Mouse (Mus musculus) lung, postnatal 0 days (tissue): Measurements from ENCODE around the gene Maats1. TPM values are rescaled to one million over a fixed set of nuclear protein-coding genes. Genes with fewer than 3 reads are reported as not detected.

Source experiments
- ATAC-seq: fragments of 200-750 bp; cut with Nextera tagmentation; 2 replicates; pipeline ENCODE4 v1.8.0; 2017; ENCODE audit warnings: moderate library complexity
- DNase-seq: peaks from one replicate; pipeline ENCODE4 v3.0.0-alpha.2; 2016; ENCODE audit warnings: low spot score
- H3K27ac ChIP-seq: fragments of 300-500 bp; sonication (generic); 2 replicates; pipeline ENCODE4 v1.5.1; 2014; ENCODE audit warnings: antibody characterized with exemption, mild to moderate bottlenecking, low read length, mixed read lengths
- H3K27me3 ChIP-seq: fragments of 300-500 bp; sonication (generic); replicated peaks from 2 replicates; pipeline ENCODE4 v1.6.1; 2014; ENCODE audit warnings: low read length, mixed read lengths; ENCODE audit not compliant: insufficient read depth
- H3K36me3 ChIP-seq: fragments of 300-500 bp; sonication (generic); 2 replicates; pipeline ENCODE4 v1.6.1; 2014; ENCODE audit warnings: low read length, mixed read lengths; ENCODE audit not compliant: insufficient read depth
- H3K4me1 ChIP-seq: fragments of 300-500 bp; sonication (generic); 2 replicates; pipeline ENCODE4 v1.6.1; 2014; ENCODE audit warnings: antibody characterized with exemption, low read depth, low read length, mixed read lengths; ENCODE audit not compliant: insufficient read depth
- H3K4me2 ChIP-seq: fragments of 300-500 bp; sonication (generic); replicated peaks from 2 replicates; pipeline ENCODE4 v1.6.1; 2014; ENCODE audit warnings: low read depth, mild to moderate bottlenecking, low read length, moderate library complexity, mixed read lengths
- H3K4me3 ChIP-seq: fragments of 300-500 bp; sonication (generic); 2 replicates; pipeline ENCODE4 v1.5.1; 2014; ENCODE audit warnings: low read depth, low read length
- H3K9ac ChIP-seq: fragments of 300-500 bp; sonication (generic); replicated peaks from 2 replicates; pipeline ENCODE4 v1.6.1; 2014; ENCODE audit warnings: low read depth, mild to moderate bottlenecking
- H3K9me3 ChIP-seq: fragments of 300-500 bp; sonication (generic); 2 replicates; pipeline ENCODE4 v1.6.1; 2016; ENCODE audit warnings: low read length, mixed read lengths
- CTCF ChIP-seq: IDR thresholded peaks from 2 replicates; pipeline ENCODE4 v1.5.1; 2016; ENCODE audit warnings: antibody characterized with exemption, mild to moderate bottlenecking
- EP300 ChIP-seq: IDR thresholded peaks from 2 replicates; pipeline ENCODE4 v1.6.1; 2016; ENCODE audit warnings: antibody characterized with exemption, mild to moderate bottlenecking, control low read depth
- WGBS: fragments of 180-500 bp; shearing (Covaris S2); extraction: QIAGEN DNeasy Blood & Tissue Kit; methylation state at CpG from one replicate; pipeline ENCODE4 v1.1.7; 2014; 5-methylcytosine and 5-hydroxymethylcytosine counted together
- polyA plus RNA-seq: library from polyadenylated mRNA; unstranded; fragments of >200 nt; fragmentation: Nextera tagmentation; extraction: Ambion mirVana; gene quantifications from 2 replicates; pipeline ENCODE4 v1.2.1, GENCODE M21; 2015

Maats1 gene
- polyA plus RNA-seq, 1 experiment from 2014 or later = 2.6 TPM

- H3K4me1 ChIP-seq = no peaks in the 10 kb centered on the region
- no peak overlapping the region for H3K27ac ChIP-seq
- 57% methylated on average over 10 of the region's 10 CpGs for WGBS
- H3K9me3 ChIP-seq = no peaks in the 10 kb centered on the region
- no peak for DNase-seq
- ATAC-seq = no peak
- TF ChIP-seq CTCF (no peak), EP300 (no peak)
- H3K4me2 ChIP-seq = no peak overlapping the region
- H3K36me3 ChIP-seq = no peaks in the 10 kb centered on the region
- H3K4me3 ChIP-seq = no peak overlapping the region
- H3K27me3 ChIP-seq = no peaks in the 10 kb centered on the region
- no peak overlapping the region for H3K9ac ChIP-seq
These were observed 26.4 kb upstream of the Maats1 start for GRCm38 (mm10) chr16:38368336-38368735.

GRCm38 (mm10) chr16:38366231-38366630 is 24.3 kb upstream of the Maats1 start:
- no peak for ATAC-seq
- no peaks in the 10 kb centered on the region for H3K36me3 ChIP-seq
- DNase-seq = no peak
- H3K4me1 ChIP-seq = peaks cover 13% of the 10 kb centered on the region; the same call in 1 of the 2 replicates
- no peaks in the 10 kb centered on the region for H3K9me3 ChIP-seq
- no peaks in the 10 kb centered on the region for H3K27me3 ChIP-seq
- no peak overlapping the region for H3K4me2 ChIP-seq
- no peak overlapping the region for H3K27ac ChIP-seq
- 76% methylated on average over 4 of the region's 4 CpGs for WGBS
- H3K4me3 ChIP-seq = no peak overlapping the region
- no peak overlapping the region for H3K9ac ChIP-seq
- TF ChIP-seq EP300 (no peak), CTCF (no peak)

DNA sequence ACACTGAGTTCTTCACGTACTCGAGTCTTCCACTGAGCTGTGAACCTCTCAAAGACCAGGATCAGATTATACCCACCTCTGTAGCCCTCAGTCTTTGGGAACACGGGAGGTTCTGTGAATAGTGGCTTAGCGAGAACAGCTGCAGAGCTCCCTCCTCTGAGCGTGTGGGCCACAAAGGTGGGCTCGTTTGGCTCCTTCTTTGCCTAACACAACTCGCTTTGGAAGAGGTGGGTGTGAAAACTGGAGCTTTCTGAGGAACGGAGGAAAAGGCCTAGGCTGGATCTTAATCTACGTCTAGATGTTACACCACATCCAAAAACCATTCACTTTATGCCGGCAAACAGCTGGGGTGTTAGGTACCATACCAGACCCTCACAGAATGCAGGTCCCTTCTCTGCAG is 23.4 kb upstream of the Maats1 start:
- Histone ChIP-seq H3K9ac (no peak overlapping the region), H3K27me3 (no peaks in the 10 kb centered on the region), H3K27ac (no peak overlapping the region), H3K4me2 (no peak overlapping the region), H3K9me3 (no peaks in the 10 kb centered on the region), H3K4me1 (peaks cover 13% of the 10 kb centered on the region; the same call in 1 of the 2 replicates), H3K36me3 (no peaks in the 10 kb centered on the region), H3K4me3 (no peak overlapping the region)
- TF ChIP-seq CTCF (no peak), EP300 (no peak)
- no peak for ATAC-seq
- 87% methylated on average over 10 of the region's 10 CpGs for WGBS
- no peak for DNase-seq

DNA sequence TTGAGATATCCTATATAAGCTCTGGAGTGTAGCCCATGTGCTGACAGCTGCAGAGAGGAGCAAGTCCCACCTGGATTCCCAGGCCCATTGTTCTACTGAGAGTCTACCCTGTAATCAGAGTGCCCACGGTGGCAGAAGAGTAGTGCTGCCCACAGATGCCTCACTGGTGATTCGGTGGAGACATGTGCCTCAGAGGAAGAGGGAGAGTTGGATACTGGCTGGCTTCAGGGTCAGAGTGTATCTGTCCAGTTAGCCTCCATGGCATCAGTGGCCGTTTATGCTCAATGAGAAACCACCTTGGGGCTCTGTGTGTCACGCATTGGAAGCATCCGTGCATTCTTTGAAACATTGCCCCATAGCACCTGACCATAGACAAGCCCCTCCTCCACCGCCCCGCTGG is 21.7 kb upstream of the Maats1 start:
- H3K4me3 ChIP-seq = no peak overlapping the region
- no peak overlapping the region for H3K4me2 ChIP-seq
- no peaks in the 10 kb centered on the region for H3K9me3 ChIP-seq
- no peak overlapping the region for H3K27ac ChIP-seq
- no peak for TF ChIP-seq CTCF
- TF ChIP-seq EP300 = no peak
- no peaks in the 10 kb centered on the region for H3K27me3 ChIP-seq
- peaks cover 13% of the 10 kb centered on the region; the same call in 1 of the 2 replicates for H3K4me1 ChIP-seq
- H3K36me3 ChIP-seq = no peaks in the 10 kb centered on the region
- ATAC-seq (no peak), DNase-seq (no peak)
- no peak overlapping the region for H3K9ac ChIP-seq
- 73% methylated on average over 7 of the region's 7 CpGs for WGBS

DNA sequence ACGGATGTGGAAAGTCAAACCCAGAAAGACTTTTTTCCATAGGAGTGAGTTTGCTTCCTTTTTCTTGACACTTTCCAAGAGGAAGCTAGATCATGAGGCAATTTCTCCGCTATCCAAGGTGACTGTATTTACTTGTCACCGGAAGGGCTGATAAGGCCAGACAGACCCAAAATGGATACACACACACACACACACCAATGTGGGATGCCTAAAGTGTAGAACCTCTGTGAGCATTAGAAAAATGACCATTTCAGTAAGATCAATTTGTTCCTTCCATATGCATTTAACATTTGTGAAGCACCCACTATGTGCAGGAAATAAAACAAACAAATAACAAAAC is 21.3 kb upstream of the Maats1 start:
- Histone ChIP-seq H3K9ac (no peak overlapping the region), H3K4me2 (no peak overlapping the region), H3K27ac (no peak overlapping the region), H3K4me1 (peaks cover 13% of the 10 kb centered on the region; the same call in 1 of the 2 replicates), H3K4me3 (no peak overlapping the region), H3K36me3 (no peaks in the 10 kb centered on the region), H3K27me3 (no peaks in the 10 kb centered on the region), H3K9me3 (no peaks in the 10 kb centered on the region)
- no peak for TF ChIP-seq CTCF
- no peak for TF ChIP-seq EP300
- DNase-seq = no peak
- WGBS = 34% methylated on average over 3 of the region's 3 CpGs
- no peak for ATAC-seq

DNA sequence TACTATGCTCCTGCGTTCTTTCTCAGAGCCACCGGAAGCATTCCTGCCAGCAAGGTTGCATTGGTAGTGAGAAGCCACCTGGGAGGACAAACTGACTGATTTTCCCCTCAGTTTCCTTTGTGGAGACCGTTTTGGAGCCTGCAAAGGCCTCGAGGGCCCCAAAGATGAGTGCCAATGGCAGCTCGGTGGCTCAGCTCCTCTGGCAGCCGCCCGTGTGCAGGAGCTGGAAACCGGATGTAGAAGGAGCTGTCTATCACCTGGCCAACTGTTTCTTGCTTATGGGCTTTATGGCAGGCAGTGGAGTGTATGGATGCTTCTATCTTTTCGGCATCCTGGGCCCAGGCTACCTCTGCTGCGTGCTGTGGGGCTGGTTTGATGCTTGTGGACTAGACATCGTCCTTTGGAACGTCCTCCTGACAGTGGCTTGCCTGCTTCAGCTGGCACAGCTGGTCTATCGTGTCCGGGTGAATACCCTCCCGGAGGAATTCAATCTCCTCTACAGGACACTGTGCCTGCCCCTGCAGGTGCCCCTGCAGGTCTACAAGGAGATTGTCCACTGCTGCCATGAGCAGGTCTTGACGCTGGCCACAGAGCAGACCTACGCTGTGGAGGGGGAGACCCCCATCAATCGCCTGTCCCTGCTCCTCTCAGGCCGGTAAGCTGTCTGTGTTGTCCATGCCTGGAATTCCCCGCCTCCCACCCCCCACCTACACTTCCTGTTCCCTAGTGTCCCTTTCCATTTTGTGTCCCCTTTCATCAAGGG is 20.7 kb upstream of the Maats1 start:
- Histone ChIP-seq H3K27ac (no peak overlapping the region), H3K9me3 (no peaks in the 10 kb centered on the region), H3K4me2 (peak overlapping the region; percentile 35), H3K27me3 (no peaks in the 10 kb centered on the region), H3K36me3 (no peaks in the 10 kb centered on the region), H3K9ac (no peak overlapping the region), H3K4me3 (no peak overlapping the region), H3K4me1 (peaks cover 13% of the 10 kb centered on the region; the same call in 1 of the 2 replicates)
- no peak; the same call in 1 of the 2 replicates for ATAC-seq
- 47% methylated on average over 20 of the region's 20 CpGs for WGBS
- DNase-seq = no peak
- TF ChIP-seq EP300 (no peak), CTCF (no peak)
